Mouse (Mus musculus) brain, embryonic 14.5 days (tissue): ENCODE results near the gene Cblb.

ENCODE experiments used
- CTCF ChIP-seq: fragments of 200-500 bp; IDR thresholded peaks from 2 replicates; pipeline ENCODE4 v1.5.1; 2012; ENCODE audit warnings: inconsistent platforms, mild to moderate bottlenecking, moderate library complexity, borderline replicate concordance; ENCODE audit not compliant: insufficient read depth, insufficient read length; ENCODE audit errors: extremely low read depth
- POLR2A ChIP-seq: fragments of 200-500 bp; IDR thresholded peaks from 2 replicates; pipeline ENCODE4 v1.6.1; 2012; ENCODE audit warnings: mild to moderate bottlenecking, inconsistent platforms, borderline replicate concordance; ENCODE audit not compliant: poor library complexity, insufficient read depth, insufficient read length, severe bottlenecking; ENCODE audit errors: extremely low read depth

DNA sequence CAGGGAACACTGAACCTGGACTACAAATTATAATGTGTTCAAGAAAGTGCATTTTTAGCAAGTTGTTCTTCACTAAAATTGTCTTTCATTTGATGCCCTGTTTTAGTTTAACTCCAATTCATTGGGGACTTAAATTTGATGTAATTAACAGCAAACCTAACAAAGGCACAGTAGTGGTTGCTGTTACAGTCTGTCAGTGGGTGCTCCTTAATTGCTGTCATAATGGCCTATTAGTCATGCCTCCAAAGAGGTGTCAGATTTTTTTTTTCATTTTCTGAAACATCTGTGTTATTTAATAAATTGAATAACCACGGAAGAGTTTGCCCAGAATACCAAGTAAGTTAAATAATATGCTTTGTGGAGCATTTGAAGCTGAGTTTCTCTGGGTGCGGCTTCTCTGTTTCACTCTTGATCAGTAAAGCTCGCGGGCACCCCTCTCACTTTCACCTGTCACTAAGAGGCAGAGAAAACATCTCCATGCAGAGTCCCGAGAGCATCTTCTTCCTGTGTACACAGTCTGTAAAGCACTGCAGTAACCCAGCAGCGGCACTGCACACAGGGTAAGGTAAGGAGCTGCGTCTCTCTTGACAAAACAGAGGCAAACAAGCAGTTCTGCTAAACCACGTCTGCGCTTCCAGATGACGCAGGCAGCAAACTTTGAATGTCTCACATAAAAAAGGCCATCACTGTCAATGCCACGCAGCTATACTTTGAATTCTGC, 116.1 kb downstream of the Cblb start:
- no peak for TF ChIP-seq CTCF
- no peak for TF ChIP-seq POLR2A
